Mouse (Mus musculus) E14TG2a.4 (cell line): ENCODE measurements around the gene Smad9.

ENCODE experiments used
- CTCF ChIP-seq: conservative IDR thresholded peaks from 2 replicates; pipeline ENCODE4 v1.5.1; 2014; ENCODE audit warnings: low read length
- NANOG ChIP-seq: IDR thresholded peaks from 2 replicates; pipeline ENCODE4 v1.6.1; 2014; ENCODE audit warnings: borderline replicate concordance, low read length, mixed read lengths

- no peak for TF ChIP-seq CTCF
- TF ChIP-seq NANOG, result no peak
These were observed 3.8 kb downstream of the Smad9 start for GRCm38 (mm10) chr3:54759211-54759610.
